Mouse (Mus musculus): ENCODE results near the gene Tnfsf13. TPM values are rescaled to one million over a fixed set of nuclear protein-coding genes. Genes with fewer than 3 reads are reported as not detected.

Gene Tnfsf13
- polyA plus RNA-seq, 1 experiment from 2014 or later: 0.66 TPM

MicroRNAs encoded within 50 kb of the gene (microRNA counts, 519-probe panel; counts per million panel counts)
- microRNA mmu-miR-1934 (104 counts per million, percentile 35 among the panel's probes with 10 or more counts), microRNA mmu-miR-467f (3,099 counts per million, percentile 72 among the panel's probes with 10 or more counts)

Small RNAs within 50 kb of the gene (microRNA-seq; reads per million reads assigned to microRNA genes)
- 2.8 reads per million, percentile 13 among the genes with 10 or more reads in this experiment for gene Mir1934
- gene Mir467f: not detected

Other genes with a start within 250 kb of the Tnfsf13 start
- gene Dnah2, start 136.7 kb downstream of the Tnfsf13 start, polyA plus RNA-seq (2015; fragmentation: Nextera tagmentation; extraction: Ambion mirVana): 0.69 and 0.90 TPM in 2 replicates
- gene Efnb3, start 125.6 kb downstream of the Tnfsf13 start, polyA plus RNA-seq (2015; fragmentation: Nextera tagmentation; extraction: Ambion mirVana): 11.8 and 12.6 TPM in 2 replicates
- gene Wrap53, start 105.5 kb downstream of the Tnfsf13 start, polyA plus RNA-seq (2015; fragmentation: Nextera tagmentation; extraction: Ambion mirVana): 29.3 and 30.3 TPM in 2 replicates
- gene Trp53, start 105.4 kb downstream of the Tnfsf13 start, polyA plus RNA-seq (2015; fragmentation: Nextera tagmentation; extraction: Ambion mirVana): 191 and 205 TPM in 2 replicates
- 12.3 and 14.3 TPM in 2 replicates for gene Atp1b2, start 79.8 kb downstream of the Tnfsf13 start, polyA plus RNA-seq (2015; fragmentation: Nextera tagmentation; extraction: Ambion mirVana)
- gene Shbg, start 67.9 kb downstream of the Tnfsf13 start, polyA plus RNA-seq (2015; fragmentation: Nextera tagmentation; extraction: Ambion mirVana): 0.17 TPM in 1 of 2 replicates, not detected in the other
- 21.3 and 24.1 TPM in 2 replicates for gene Sat2, start 63.8 kb downstream of the Tnfsf13 start, polyA plus RNA-seq (2015; fragmentation: Nextera tagmentation; extraction: Ambion mirVana)
- 31.8 and 33.4 TPM in 2 replicates for gene Fxr2, start 52.8 kb downstream of the Tnfsf13 start, polyA plus RNA-seq (2015; fragmentation: Nextera tagmentation; extraction: Ambion mirVana)
- 0.19 TPM in 1 of 2 replicates, not detected in the other for gene Sox15, start 30.5 kb downstream of the Tnfsf13 start, polyA plus RNA-seq (2015; fragmentation: Nextera tagmentation; extraction: Ambion mirVana)
- gene Mpdu1, start 23.1 kb downstream of the Tnfsf13 start, polyA plus RNA-seq (2015; fragmentation: Nextera tagmentation; extraction: Ambion mirVana): 79.5 and 84.0 TPM in 2 replicates
- gene Cd68, start 19.6 kb downstream of the Tnfsf13 start, polyA plus RNA-seq (2015; fragmentation: Nextera tagmentation; extraction: Ambion mirVana): 12.4 and 15.5 TPM in 2 replicates
- 571 and 587 TPM in 2 replicates for gene Eif4a1, start 13.4 kb downstream of the Tnfsf13 start, polyA plus RNA-seq (2015; fragmentation: Nextera tagmentation; extraction: Ambion mirVana)
- 96.5 and 98.4 TPM in 2 replicates for gene Senp3, start 3.7 kb downstream of the Tnfsf13 start, polyA plus RNA-seq (2015; fragmentation: Nextera tagmentation; extraction: Ambion mirVana)
- gene Tnfsf12, start 10.1 kb upstream of the Tnfsf13 start, polyA plus RNA-seq (2015; fragmentation: Nextera tagmentation; extraction: Ambion mirVana): 8.8 and 11.5 TPM in 2 replicates
- 4.6 and 6.1 TPM in 2 replicates for gene Tnfsfm13, start 10.3 kb upstream of the Tnfsf13 start, polyA plus RNA-seq (2015; fragmentation: Nextera tagmentation; extraction: Ambion mirVana)
- 28.3 and 33.6 TPM in 2 replicates for gene Polr2a, start 72.9 kb upstream of the Tnfsf13 start, polyA plus RNA-seq (2015; fragmentation: Nextera tagmentation; extraction: Ambion mirVana)
- gene Slc35g3, start 76.2 kb upstream of the Tnfsf13 start, polyA plus RNA-seq (2015; fragmentation: Nextera tagmentation; extraction: Ambion mirVana): 0.25 and 0.64 TPM in 2 replicates
- 2.9 TPM in 2 replicates for gene Zbtb4, start 80.1 kb upstream of the Tnfsf13 start, polyA plus RNA-seq (2015; fragmentation: Nextera tagmentation; extraction: Ambion mirVana)
- 12.9 and 13.8 TPM in 2 replicates for gene Chrnb1, start 110.2 kb upstream of the Tnfsf13 start, polyA plus RNA-seq (2015; fragmentation: Nextera tagmentation; extraction: Ambion mirVana)
- 2.6 and 3.0 TPM in 2 replicates for gene Fgf11, start 116.1 kb upstream of the Tnfsf13 start, polyA plus RNA-seq (2015; fragmentation: Nextera tagmentation; extraction: Ambion mirVana)
- 9.0 and 10.2 TPM in 2 replicates for gene Tmem102, start 119.8 kb upstream of the Tnfsf13 start, polyA plus RNA-seq (2015; fragmentation: Nextera tagmentation; extraction: Ambion mirVana)
- gene Gm39566, start 129.5 kb upstream of the Tnfsf13 start, polyA plus RNA-seq (2015; fragmentation: Nextera tagmentation; extraction: Ambion mirVana): not detected in 2 replicates
- not detected in 2 replicates for gene Spem2, start 132.7 kb upstream of the Tnfsf13 start, polyA plus RNA-seq (2015; fragmentation: Nextera tagmentation; extraction: Ambion mirVana)
- 0.15 and 0.28 TPM in 2 replicates for gene Spem1, start 136.4 kb upstream of the Tnfsf13 start, polyA plus RNA-seq (2015; fragmentation: Nextera tagmentation; extraction: Ambion mirVana)
- 6.0 and 6.6 TPM in 2 replicates for gene Nlgn2, start 152.0 kb upstream of the Tnfsf13 start, polyA plus RNA-seq (2015; fragmentation: Nextera tagmentation; extraction: Ambion mirVana)
- gene Tmem256, start 152.7 kb upstream of the Tnfsf13 start, polyA plus RNA-seq (2015; fragmentation: Nextera tagmentation; extraction: Ambion mirVana): 371 and 389 TPM in 2 replicates
- 105 and 119 TPM in 2 replicates for gene Plscr3, start 160.6 kb upstream of the Tnfsf13 start, polyA plus RNA-seq (2015; fragmentation: Nextera tagmentation; extraction: Ambion mirVana)
- 7.0 and 7.3 TPM in 2 replicates for gene Tnk1, start 172.9 kb upstream of the Tnfsf13 start, polyA plus RNA-seq (2015; fragmentation: Nextera tagmentation; extraction: Ambion mirVana)
- not detected in 2 replicates for gene Tmem95, start 192.2 kb upstream of the Tnfsf13 start, polyA plus RNA-seq (2015; fragmentation: Nextera tagmentation; extraction: Ambion mirVana)
- 11.3 and 12.5 TPM in 2 replicates for gene Kctd11, start 195.6 kb upstream of the Tnfsf13 start, polyA plus RNA-seq (2015; fragmentation: Nextera tagmentation; extraction: Ambion mirVana)
- 0.44 and 0.67 TPM in 2 replicates for gene Acap1, start 209.8 kb upstream of the Tnfsf13 start, polyA plus RNA-seq (2015; fragmentation: Nextera tagmentation; extraction: Ambion mirVana)
- gene 2810408A11Rik, start 215.2 kb upstream of the Tnfsf13 start, polyA plus RNA-seq (2015; fragmentation: Nextera tagmentation; extraction: Ambion mirVana): 11.7 and 12.8 TPM in 2 replicates
- 11.4 and 12.8 TPM in 2 replicates for gene Neurl4, start 215.3 kb upstream of the Tnfsf13 start, polyA plus RNA-seq (2015; fragmentation: Nextera tagmentation; extraction: Ambion mirVana)
- gene Gps2, start 228.1 kb upstream of the Tnfsf13 start, polyA plus RNA-seq (2015; fragmentation: Nextera tagmentation; extraction: Ambion mirVana): 85.2 and 86.4 TPM in 2 replicates
- gene Eif5a, start 236.2 kb upstream of the Tnfsf13 start, polyA plus RNA-seq (2015; fragmentation: Nextera tagmentation; extraction: Ambion mirVana): 1,737 and 1,791 TPM in 2 replicates

Data from kidney, embryonic 16.5 days (tissue).